Mouse (Mus musculus): ENCODE results near the gene Odf2l. TPM values are rescaled to one million over a fixed set of nuclear protein-coding genes. Genes with fewer than 3 reads are reported as not detected.

Gene Odf2l
- polyA plus RNA-seq, 1 experiment: not detected

GRCm38 (mm10) chr3:145151092-145151491 is 32.7 kb downstream of the Odf2l start:
- TF ChIP-seq POLR2A (IDR thresholded peaks at IDR 0.05; ENCODE audit: insufficient read depth, low read depth, low read length) (no peak), CTCF (IDR thresholded peaks at IDR 0.05; ENCODE audit: insufficient read depth, low read depth, low read length) (no peak)
- Histone ChIP-seq H3K4me3 (ENCODE audit: insufficient read depth, low read depth, low read length) (no peak overlapping the region), H3K4me1 (ENCODE audit: control insufficient read depth, insufficient read depth, low read length) (peaks cover 5% of the 10 kb centered on the region; the same call in 1 of the 2 replicates), H3K27ac (ENCODE audit: insufficient read depth, low read depth, low read length) (no peak overlapping the region)
- WGBS: 72% methylated on average over 7 of the region's 7 CpGs

GRCm38 (mm10) chr3:145151933-145152332 is 33.5 kb downstream of the Odf2l start:
- Histone ChIP-seq H3K4me3 (ENCODE audit: insufficient read depth, low read depth, low read length) (no peak overlapping the region), H3K27ac (ENCODE audit: insufficient read depth, low read depth, low read length) (no peak overlapping the region), H3K4me1 (ENCODE audit: control insufficient read depth, insufficient read depth, low read length) (peaks cover 5% of the 10 kb centered on the region; the same call in 1 of the 2 replicates)
- 26% methylated on average over 7 of the region's 7 CpGs for WGBS
- TF ChIP-seq POLR2A (IDR thresholded peaks at IDR 0.05; ENCODE audit: insufficient read depth, low read depth, low read length) (no peak), CTCF (IDR thresholded peaks at IDR 0.05; ENCODE audit: insufficient read depth, low read depth, low read length) (no peak)

DNA sequence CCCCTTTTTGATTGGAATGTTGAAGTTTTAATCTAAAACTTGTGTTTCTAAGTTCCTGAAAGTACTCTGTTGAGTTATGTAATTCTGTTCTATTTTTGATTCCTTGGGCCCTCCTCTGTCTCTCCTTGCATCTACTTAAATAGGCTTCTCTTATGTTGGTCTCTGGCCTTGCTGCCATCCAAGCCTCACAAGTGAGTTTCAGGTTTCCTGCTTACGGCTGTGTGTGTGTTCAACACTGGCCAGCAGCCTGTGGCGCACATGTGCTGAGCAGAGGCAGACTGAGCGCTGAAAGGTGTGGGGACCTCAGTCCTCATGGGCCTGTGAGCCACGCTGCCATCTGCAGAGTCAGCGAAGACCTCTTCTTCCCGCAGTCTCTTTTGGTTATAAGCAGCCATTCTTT is 38.5 kb downstream of the Odf2l start:
- no peak for TF ChIP-seq POLR2A (IDR thresholded peaks at IDR 0.05; ENCODE audit: insufficient read depth, low read depth, low read length)
- no peak for TF ChIP-seq CTCF (IDR thresholded peaks at IDR 0.05; ENCODE audit: insufficient read depth, low read depth, low read length)
- 97% methylated on average over 6 of the region's 6 CpGs for WGBS
- no peak overlapping the region for H3K27ac ChIP-seq (ENCODE audit: insufficient read depth, low read depth, low read length)
- H3K4me3 ChIP-seq (ENCODE audit: insufficient read depth, low read depth, low read length): no peak overlapping the region
- peaks cover 2% of the 10 kb centered on the region; the same call in 1 of the 2 replicates for H3K4me1 ChIP-seq (ENCODE audit: control insufficient read depth, insufficient read depth, low read length)

DNA sequence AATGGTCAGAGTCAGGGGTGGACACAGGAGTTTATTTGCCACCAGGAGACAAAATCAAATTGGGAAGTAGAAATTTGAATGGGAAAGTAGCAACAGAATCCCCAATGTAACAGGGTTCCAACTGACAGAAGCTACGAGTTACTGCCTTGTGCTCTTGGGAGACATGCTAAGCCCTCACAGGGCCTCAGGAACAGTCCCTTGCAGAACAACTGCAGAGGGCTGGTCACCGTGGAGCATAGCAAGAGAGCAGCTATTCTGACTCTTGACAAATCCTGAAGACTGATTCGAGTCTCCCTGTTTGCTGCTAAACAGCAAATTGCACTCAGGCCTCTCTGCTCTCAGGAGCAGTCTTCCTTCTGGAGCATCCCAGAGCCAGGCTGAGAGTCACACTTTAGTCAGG is 40.1 kb downstream of the Odf2l start:
- TF ChIP-seq CTCF (IDR thresholded peaks at IDR 0.05; ENCODE audit: insufficient read depth, low read depth, low read length) (no peak), POLR2A (IDR thresholded peaks at IDR 0.05; ENCODE audit: insufficient read depth, low read depth, low read length) (no peak)
- WGBS: 90% methylated on average over 3 of the region's 3 CpGs
- no peak overlapping the region for H3K4me3 ChIP-seq (ENCODE audit: insufficient read depth, low read depth, low read length)
- H3K4me1 ChIP-seq (ENCODE audit: control insufficient read depth, insufficient read depth, low read length): no peaks in the 10 kb centered on the region
- no peak overlapping the region for H3K27ac ChIP-seq (ENCODE audit: insufficient read depth, low read depth, low read length)

DNA sequence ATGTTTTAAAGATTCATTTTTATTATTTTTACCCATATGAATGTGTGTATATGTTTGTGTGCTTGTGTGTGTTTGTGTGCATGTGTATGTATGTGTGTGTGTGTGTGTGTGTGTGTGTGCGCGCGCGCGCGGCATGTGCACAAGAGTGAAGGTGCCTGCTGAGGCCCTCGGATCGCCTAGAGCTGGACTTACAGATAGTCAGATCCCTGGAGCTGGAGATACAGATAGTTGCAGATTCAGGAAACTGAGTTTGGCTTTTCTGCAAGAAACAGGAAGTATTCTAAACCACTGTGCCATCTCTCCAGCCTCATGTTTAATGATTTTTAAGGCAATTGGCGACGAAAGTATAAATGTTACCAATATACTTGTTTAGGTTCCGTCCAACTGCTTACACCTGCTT is 48.4 kb downstream of the Odf2l start:
- TF ChIP-seq POLR2A (IDR thresholded peaks at IDR 0.05; ENCODE audit: insufficient read depth, low read depth, low read length): no peak
- no peak for TF ChIP-seq CTCF (IDR thresholded peaks at IDR 0.05; ENCODE audit: insufficient read depth, low read depth, low read length)
- WGBS: 95% methylated on average over 11 of the region's 11 CpGs

GRCm38 (mm10) chr3:145167766-145168165 is 49.4 kb downstream of the Odf2l start:
- Histone ChIP-seq H3K4me3 (ENCODE audit: insufficient read depth, low read depth, low read length) (no peak overlapping the region), H3K27ac (ENCODE audit: insufficient read depth, low read depth, low read length) (no peak overlapping the region), H3K4me1 (ENCODE audit: control insufficient read depth, insufficient read depth, low read length) (0 out of 2 replicates have a peak, but pooled peaks cover 2% of the 10 kb centered on the region)
- no peak for TF ChIP-seq CTCF (IDR thresholded peaks at IDR 0.05; ENCODE audit: insufficient read depth, low read depth, low read length)
- TF ChIP-seq POLR2A (IDR thresholded peaks at IDR 0.05; ENCODE audit: insufficient read depth, low read depth, low read length): no peak
- 62% methylated on average over 5 of the region's 5 CpGs for WGBS

More for the DNA sequence above, 48.4 kb downstream of the Odf2l start:
- 0 out of 2 replicates have a peak, but pooled peaks cover 2% of the 10 kb centered on the region for H3K4me1 ChIP-seq (ENCODE audit: control insufficient read depth, insufficient read depth, low read length)
- H3K4me3 ChIP-seq (ENCODE audit: insufficient read depth, low read depth, low read length): no peak overlapping the region
- H3K27ac ChIP-seq (ENCODE audit: insufficient read depth, low read depth, low read length): no peak overlapping the region

DNA sequence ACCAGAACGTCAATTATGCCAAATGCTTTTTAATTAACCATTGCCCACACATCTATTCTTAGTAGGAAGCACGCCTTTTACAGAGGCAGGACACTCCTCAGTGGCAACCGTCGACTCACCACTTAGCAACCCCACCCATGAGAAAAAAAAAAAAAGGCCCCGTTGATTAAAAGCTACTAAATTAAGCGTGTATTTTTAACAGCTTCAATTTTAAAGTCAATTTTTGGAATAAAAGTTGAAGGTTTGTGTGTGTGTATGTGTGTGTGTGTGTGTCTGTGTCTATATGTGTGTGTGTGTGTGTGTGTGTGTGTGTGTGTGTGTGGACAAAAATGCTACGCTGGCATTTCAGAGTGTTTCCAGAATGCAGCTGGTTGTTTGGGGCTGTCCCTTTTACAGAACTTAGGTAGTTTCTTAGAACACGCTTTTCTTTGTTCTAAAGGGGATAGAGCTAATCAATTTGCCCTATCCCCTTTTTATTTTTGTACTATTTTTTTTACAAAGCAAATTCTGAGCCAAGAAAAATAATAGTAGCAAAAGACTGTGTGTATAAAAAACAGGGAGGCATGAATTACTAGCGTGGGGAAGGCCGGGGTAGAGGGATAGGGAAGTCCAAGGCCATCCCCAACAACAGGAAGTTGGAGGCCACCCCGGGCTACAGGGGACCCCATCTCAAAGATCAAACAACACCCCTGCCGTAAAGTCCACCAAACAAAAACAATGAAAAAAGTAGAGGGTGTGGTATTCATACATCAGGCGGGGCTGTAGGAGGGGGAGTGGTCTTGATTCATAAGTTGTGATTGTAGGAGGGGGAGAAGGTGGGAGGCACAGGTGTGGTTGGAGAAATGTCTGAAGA is 50.7 kb downstream of the Odf2l start:
- 59% methylated on average over 13 of the region's 13 CpGs for WGBS
- 0 out of 2 replicates have a peak, but pooled peaks cover 2% of the 10 kb centered on the region for H3K4me1 ChIP-seq (ENCODE audit: control insufficient read depth, insufficient read depth, low read length)
- TF ChIP-seq POLR2A (IDR thresholded peaks at IDR 0.05; ENCODE audit: insufficient read depth, low read depth, low read length): no peak
- TF ChIP-seq CTCF (IDR thresholded peaks at IDR 0.05; ENCODE audit: insufficient read depth, low read depth, low read length): no peak
- no peak overlapping the region for H3K27ac ChIP-seq (ENCODE audit: insufficient read depth, low read depth, low read length)
- H3K4me3 ChIP-seq (ENCODE audit: insufficient read depth, low read depth, low read length): no peak overlapping the region

GRCm38 (mm10) chr3:145170028-145170427 is 51.6 kb downstream of the Odf2l start:
- H3K27ac ChIP-seq (ENCODE audit: insufficient read depth, low read depth, low read length): no peak overlapping the region
- no peak for TF ChIP-seq POLR2A (IDR thresholded peaks at IDR 0.05; ENCODE audit: insufficient read depth, low read depth, low read length)
- no peak overlapping the region for H3K4me3 ChIP-seq (ENCODE audit: insufficient read depth, low read depth, low read length)
- H3K4me1 ChIP-seq (ENCODE audit: control insufficient read depth, insufficient read depth, low read length): 0 out of 2 replicates have a peak, but pooled peaks cover 2% of the 10 kb centered on the region
- 93% methylated on average over 4 of the region's 4 CpGs for WGBS

DNA sequence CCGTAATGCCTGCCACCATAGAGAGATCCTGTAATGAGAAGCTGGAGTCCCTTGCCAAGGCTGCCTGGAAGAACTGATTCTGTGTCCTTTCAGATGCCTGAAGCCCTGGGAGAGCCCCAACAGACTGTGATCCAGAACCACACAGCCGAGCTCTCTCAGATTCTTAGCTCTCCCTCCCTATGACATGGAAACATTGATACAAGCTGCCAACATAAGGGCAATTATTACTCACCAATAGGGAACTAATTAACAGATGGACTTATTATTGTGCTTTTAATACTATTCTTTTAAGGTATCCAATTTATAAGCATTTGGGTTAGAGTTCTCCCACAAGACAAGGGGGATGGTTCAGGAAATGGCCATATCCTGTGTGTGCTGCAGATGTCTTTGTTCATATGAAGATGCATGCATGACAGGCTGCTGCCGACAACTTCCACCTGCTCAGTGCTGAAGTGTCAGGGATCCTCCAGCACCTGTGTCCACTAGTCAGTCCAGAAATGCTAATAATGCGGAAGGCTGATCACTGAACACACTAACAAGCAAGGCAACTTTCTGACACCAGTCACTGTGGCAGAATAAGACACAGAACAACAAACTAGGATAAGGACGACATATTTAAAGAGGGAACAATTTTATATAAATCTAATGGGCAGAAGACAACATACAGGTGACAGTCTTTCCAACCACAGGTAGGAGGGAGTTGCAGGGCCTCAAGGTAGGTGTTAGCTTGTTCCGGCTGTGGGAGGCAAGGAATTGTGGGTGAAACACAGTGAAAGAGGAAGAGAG is 52.4 kb downstream of the Odf2l start:
- H3K4me3 ChIP-seq (ENCODE audit: insufficient read depth, low read depth, low read length): no peak overlapping the region
- no peak overlapping the region for H3K27ac ChIP-seq (ENCODE audit: insufficient read depth, low read depth, low read length)
- no peak for TF ChIP-seq CTCF (IDR thresholded peaks at IDR 0.05; ENCODE audit: insufficient read depth, low read depth, low read length)
- TF ChIP-seq POLR2A (IDR thresholded peaks at IDR 0.05; ENCODE audit: insufficient read depth, low read depth, low read length): no peak
- 85% methylated on average over 6 of the region's 6 CpGs for WGBS
- 0 out of 2 replicates have a peak, but pooled peaks cover 2% of the 10 kb centered on the region for H3K4me1 ChIP-seq (ENCODE audit: control insufficient read depth, insufficient read depth, low read length)
